Mouse (Mus musculus) erythroblast, embryonic 14.5 days (primary cell): ENCODE results near the gene Trex1. TPM values are rescaled to one million over a fixed set of nuclear protein-coding genes. Genes with fewer than 3 reads are reported as not detected.

Experiments used
- H3K27me3 ChIP-seq: 2 replicates; pipeline ENCODE4 v1.6.1; 2012; ENCODE audit warnings: inconsistent platforms; ENCODE audit not compliant: control insufficient read depth
- H3K36me3 ChIP-seq: 2 replicates; pipeline ENCODE4 v1.6.1; 2012; ENCODE audit warnings: mild to moderate bottlenecking, inconsistent platforms; ENCODE audit not compliant: control insufficient read depth
- H3K4me1 ChIP-seq: 2 replicates; pipeline ENCODE4 v1.6.1; 2012; ENCODE audit warnings: inconsistent platforms; ENCODE audit not compliant: control insufficient read depth
- H3K4me3 ChIP-seq: replicated peaks from 2 replicates; pipeline ENCODE3; 2012; ENCODE audit warnings: moderate library complexity, mild to moderate bottlenecking, inconsistent platforms
- H3K9me3 ChIP-seq: 2 replicates; pipeline ENCODE4 v1.6.1; 2012; ENCODE audit warnings: low read length, inconsistent platforms, mixed read lengths; ENCODE audit not compliant: control insufficient read depth
- GATA1 ChIP-seq: IDR thresholded peaks from 2 replicates; pipeline ENCODE4 v1.6.1; 2012; ENCODE audit warnings: low read length, inconsistent platforms, mixed read lengths
- TAL1 ChIP-seq: IDR thresholded peaks from 3 replicates; pipeline ENCODE4 v1.6.1; 2012; ENCODE audit warnings: low read length, inconsistent platforms, mixed read lengths
- polyA plus RNA-seq: library from polyadenylated mRNA; stranded (reverse); fragments of >175 nt; gene quantifications from 2 replicates; pipeline ENCODE4 v1.2.3, GENCODE M21; 2012

The Trex1 gene
- polyA plus RNA-seq, 1 experiment: 0.74 TPM

GRCm38 (mm10) chr9:109030312-109030711 is 29.2 kb downstream of the Trex1 start:
- no peak for TF ChIP-seq GATA1
- peaks cover 16% of the 10 kb centered on the region for H3K4me1 ChIP-seq
- no peaks in the 10 kb centered on the region for H3K9me3 ChIP-seq
- H3K27me3 ChIP-seq: no peaks in the 10 kb centered on the region
- no peaks in the 10 kb centered on the region for H3K36me3 ChIP-seq
- no peak overlapping the region for H3K4me3 ChIP-seq

GRCm38 (mm10) chr9:109028919-109029318 is 30.6 kb downstream of the Trex1 start:
- H3K4me1 ChIP-seq: peaks cover 16% of the 10 kb centered on the region
- H3K4me3 ChIP-seq: no peak overlapping the region
- no peak for TF ChIP-seq GATA1
- TF ChIP-seq TAL1: no peak
- no peaks in the 10 kb centered on the region for H3K27me3 ChIP-seq
- no peaks in the 10 kb centered on the region for H3K36me3 ChIP-seq
- no peaks in the 10 kb centered on the region for H3K9me3 ChIP-seq

- TF ChIP-seq TAL1: no peak
- no peak for TF ChIP-seq GATA1
- no peaks in the 10 kb centered on the region for H3K9me3 ChIP-seq
- no peaks in the 10 kb centered on the region for H3K27me3 ChIP-seq
- peaks cover 16% of the 10 kb centered on the region for H3K4me1 ChIP-seq
- no peaks in the 10 kb centered on the region for H3K36me3 ChIP-seq
- no peak overlapping the region for H3K4me3 ChIP-seq
Measured at GRCm38 (mm10) chr9:109028421-109028820, 31.1 kb downstream of the Trex1 start.

- no peak for TF ChIP-seq TAL1
- TF ChIP-seq GATA1: no peak
- Histone ChIP-seq H3K27me3 (no peaks in the 10 kb centered on the region), H3K9me3 (no peaks in the 10 kb centered on the region), H3K4me1 (peaks cover 12% of the 10 kb centered on the region), H3K36me3 (no peaks in the 10 kb centered on the region), H3K4me3 (no peak overlapping the region)
Measured at GRCm38 (mm10) chr9:109027521-109027920, 32.0 kb downstream of the Trex1 start.

- H3K36me3 ChIP-seq: no peaks in the 10 kb centered on the region
- no peak overlapping the region for H3K4me3 ChIP-seq
- TF ChIP-seq GATA1: no peak
- TF ChIP-seq TAL1: no peak
- no peaks in the 10 kb centered on the region for H3K4me1 ChIP-seq
- no peaks in the 10 kb centered on the region; the same call in 1 of the 2 replicates for H3K27me3 ChIP-seq
- no peaks in the 10 kb centered on the region for H3K9me3 ChIP-seq
Measured at GRCm38 (mm10) chr9:109022866-109023685, 36.5 kb downstream of the Trex1 start.

- H3K36me3 ChIP-seq: no peaks in the 10 kb centered on the region
- no peaks in the 10 kb centered on the region for H3K9me3 ChIP-seq
- H3K4me3 ChIP-seq: no peak overlapping the region
- peaks cover 13% of the 10 kb centered on the region for H3K4me1 ChIP-seq
- TF ChIP-seq TAL1 (no peak), GATA1 (no peak)
- H3K27me3 ChIP-seq: no peaks in the 10 kb centered on the region; the same call in 1 of the 2 replicates
Measured at GRCm38 (mm10) chr9:109021428-109021827, 38.1 kb downstream of the Trex1 start.

- H3K9me3 ChIP-seq: no peaks in the 10 kb centered on the region
- peaks cover 34% of the 10 kb centered on the region for H3K4me1 ChIP-seq
- no peaks in the 10 kb centered on the region; the same call in 1 of the 2 replicates for H3K27me3 ChIP-seq
- H3K4me3 ChIP-seq: peak overlapping the region; percentile 40
- TF ChIP-seq GATA1: no peak
- TF ChIP-seq TAL1: peak; percentile 36; the same call in 1 of the 3 replicates
- no peaks in the 10 kb centered on the region for H3K36me3 ChIP-seq
Measured at GRCm38 (mm10) chr9:109016973-109017604, 42.4 kb downstream of the Trex1 start.

GRCm38 (mm10) chr9:109015397-109015796 is 44.1 kb downstream of the Trex1 start:
- H3K4me3 ChIP-seq: peak overlapping the region; percentile 16
- no peaks in the 10 kb centered on the region for H3K9me3 ChIP-seq
- H3K4me1 ChIP-seq: peaks cover 34% of the 10 kb centered on the region
- H3K36me3 ChIP-seq: no peaks in the 10 kb centered on the region
- no peaks in the 10 kb centered on the region for H3K27me3 ChIP-seq
- TF ChIP-seq GATA1 (no peak), TAL1 (no peak)

- Histone ChIP-seq H3K4me3 (no peak overlapping the region), H3K9me3 (no peaks in the 10 kb centered on the region), H3K36me3 (no peaks in the 10 kb centered on the region), H3K4me1 (peaks cover 27% of the 10 kb centered on the region), H3K27me3 (no peaks in the 10 kb centered on the region)
- TF ChIP-seq GATA1 (no peak), TAL1 (no peak)
Measured at GRCm38 (mm10) chr9:109010316-109010690, 49.2 kb downstream of the Trex1 start.
